Mouse (Mus musculus): Measurements from ENCODE around the gene Spg7.

- TF ChIP-seq POLR2A (IDR thresholded peaks at IDR 0.05; ENCODE audit: extremely low read depth, insufficient read depth, low read length) (no peak), CTCF (IDR thresholded peaks at IDR 0.05; ENCODE audit: extremely low read depth, insufficient read depth, low read length) (no peak)
Observed at GRCm38 (mm10) chr8:123106531-123106930, 43.8 kb downstream of the Spg7 start.
